Mouse (Mus musculus) heart, embryonic 10.5 days (tissue): ENCODE measurements at regions not wholly inside any gene's neighbourhood (a gene's known extent, or its start where the extent isn't known, plus 50 kb on each side); places are given as distances from the start of the nearest gene placed in this dataset.
A peak's percentile ranks its signal among the peaks of the same experiment; 100 is the strongest.

Experiments
- DNase-seq: peaks from one replicate; pipeline ENCODE4 v3.0.0-alpha.2; 2017; ENCODE audit warnings: low spot score
- H3K27ac ChIP-seq: fragments of 300-500 bp; sonication (generic); 2 replicates; pipeline ENCODE4 v1.5.1; 2016; ENCODE audit warnings: mild to moderate bottlenecking
- H3K27me3 ChIP-seq: fragments of 300-500 bp; sonication (generic); 2 replicates; pipeline ENCODE4 v1.6.1; 2016; ENCODE audit warnings: mild to moderate bottlenecking; ENCODE audit not compliant: poor library complexity, insufficient read depth, severe bottlenecking
- H3K36me3 ChIP-seq: fragments of 300-500 bp; sonication (generic); 2 replicates; pipeline ENCODE4 v1.6.1; 2016; ENCODE audit warnings: mild to moderate bottlenecking, moderate library complexity
- H3K4me1 ChIP-seq: fragments of 300-500 bp; sonication (generic); 2 replicates; pipeline ENCODE4 v1.6.1; 2016; ENCODE audit warnings: mild to moderate bottlenecking
- H3K4me3 ChIP-seq: fragments of 300-500 bp; sonication (generic); 2 replicates; pipeline ENCODE4 v1.5.1; 2016; ENCODE audit warnings: mild to moderate bottlenecking, moderate library complexity
- H3K9me3 ChIP-seq: fragments of 300-500 bp; sonication (generic); 2 replicates; pipeline ENCODE4 v1.6.1; 2016; ENCODE audit warnings: mild to moderate bottlenecking, moderate library complexity
- WGBS: fragments of 180-500 bp; shearing (Covaris S2); methylation state at CpG from one replicate; pipeline ENCODE4 v1.1.7; 2016; 5-methylcytosine and 5-hydroxymethylcytosine counted together

GRCm38 (mm10) chr12:110332616-110333154 lies 53.8 kb downstream of the Dio3 start:
- Histone ChIP-seq H3K4me3 (no peak overlapping the region), H3K9me3 (no peaks in the 10 kb centered on the region), H3K36me3 (no peaks in the 10 kb centered on the region), H3K27me3 (no peaks in the 10 kb centered on the region), H3K27ac (no peak overlapping the region), H3K4me1 (no peaks in the 10 kb centered on the region)
- no peak for DNase-seq
- WGBS, result 87% methylated on average over 12 of the region's 12 CpGs

- H3K36me3 ChIP-seq, result no peaks in the 10 kb centered on the region
- no peak overlapping the region for H3K4me3 ChIP-seq
- no peaks in the 10 kb centered on the region for H3K9me3 ChIP-seq
- no peaks in the 10 kb centered on the region for H3K27me3 ChIP-seq
- H3K4me1 ChIP-seq, result no peaks in the 10 kb centered on the region
- 76% methylated on average over 2 of the region's 2 CpGs for WGBS
- no peak for DNase-seq
- H3K27ac ChIP-seq, result no peak overlapping the region
Measured at GRCm38 (mm10) chr12:110334609-110335008, 55.7 kb downstream of the Dio3 start.

- Histone ChIP-seq H3K36me3 (no peaks in the 10 kb centered on the region), H3K27me3 (no peaks in the 10 kb centered on the region), H3K27ac (no peak overlapping the region), H3K4me1 (no peaks in the 10 kb centered on the region), H3K4me3 (no peak overlapping the region), H3K9me3 (no peaks in the 10 kb centered on the region)
- DNase-seq, result no peak
- WGBS, result 78% methylated on average over 4 of the region's 4 CpGs
Measured at GRCm38 (mm10) chr12:110344280-110344827, 65.5 kb downstream of the Dio3 start.

DNA sequence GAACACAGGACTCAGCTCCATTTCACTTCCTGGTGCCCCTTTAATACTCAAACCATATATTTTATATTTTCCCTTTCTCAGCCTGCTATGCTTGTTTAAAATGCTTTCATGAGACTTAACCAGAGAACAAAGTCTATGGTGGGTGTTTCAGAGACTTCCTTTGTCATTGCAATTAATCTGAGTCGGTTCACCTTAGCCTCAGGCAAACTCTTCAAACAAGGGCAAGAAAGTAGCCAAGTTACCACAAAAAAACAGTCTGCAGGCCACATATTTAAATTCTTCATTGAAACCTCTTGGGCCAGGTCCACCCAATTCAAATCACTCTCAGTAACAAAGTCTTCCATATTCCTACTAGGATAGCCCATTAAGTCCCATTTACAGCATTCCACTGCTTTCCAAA lies 70.8 kb downstream of the Dio3 start:
- DNase-seq, result no peak
- no peak overlapping the region for H3K27ac ChIP-seq
- no peaks in the 10 kb centered on the region for H3K36me3 ChIP-seq
- H3K4me3 ChIP-seq, result no peak overlapping the region
- 82% methylated on average over 1 of the region's 1 CpGs for WGBS
- H3K9me3 ChIP-seq, result no peaks in the 10 kb centered on the region
- H3K27me3 ChIP-seq, result no peaks in the 10 kb centered on the region
- H3K4me1 ChIP-seq, result no peaks in the 10 kb centered on the region

GRCm38 (mm10) chr12:110355851-110356250 lies 77.0 kb downstream of the Dio3 start:
- Histone ChIP-seq H3K27me3 (no peaks in the 10 kb centered on the region; the same call in 1 of the 2 replicates), H3K4me3 (no peak overlapping the region), H3K9me3 (no peaks in the 10 kb centered on the region), H3K4me1 (no peaks in the 10 kb centered on the region), H3K27ac (no peak overlapping the region), H3K36me3 (no peaks in the 10 kb centered on the region)
- 67% methylated on average over 6 of the region's 6 CpGs for WGBS
- no peak for DNase-seq

GRCm38 (mm10) chr12:110367102-110367501 lies 79.8 kb upstream of the Ppp2r5c start:
- H3K36me3 ChIP-seq, result no peaks in the 10 kb centered on the region
- H3K9me3 ChIP-seq, result no peaks in the 10 kb centered on the region
- peaks cover 6% of the 10 kb centered on the region for H3K27me3 ChIP-seq
- H3K4me3 ChIP-seq, result no peak overlapping the region
- no peaks in the 10 kb centered on the region for H3K4me1 ChIP-seq
- 86% methylated on average over 6 of the region's 6 CpGs for WGBS
- no peak overlapping the region for H3K27ac ChIP-seq
- no peak for DNase-seq

GRCm38 (mm10) chr12:110367822-110368221 lies 79.1 kb upstream of the Ppp2r5c start:
- H3K36me3 ChIP-seq, result no peaks in the 10 kb centered on the region
- H3K27me3 ChIP-seq, result peaks cover 13% of the 10 kb centered on the region
- no peaks in the 10 kb centered on the region for H3K4me1 ChIP-seq
- WGBS, result 88% methylated on average over 4 of the region's 4 CpGs
- no peak for DNase-seq
- H3K9me3 ChIP-seq, result no peaks in the 10 kb centered on the region
- no peak overlapping the region for H3K27ac ChIP-seq
- no peak overlapping the region for H3K4me3 ChIP-seq

- H3K27me3 ChIP-seq, result peaks cover 52% of the 10 kb centered on the region
- 75% methylated on average over 13 of the region's 13 CpGs for WGBS
- H3K27ac ChIP-seq, result no peak overlapping the region
- no peak for DNase-seq
- no peaks in the 10 kb centered on the region for H3K9me3 ChIP-seq
- peaks cover 7% of the 10 kb centered on the region; the same call in 1 of the 2 replicates for H3K4me1 ChIP-seq
- no peak overlapping the region for H3K4me3 ChIP-seq
- H3K36me3 ChIP-seq, result no peaks in the 10 kb centered on the region
Measured at GRCm38 (mm10) chr12:110371886-110372690, 74.8 kb upstream of the Ppp2r5c start.

- Histone ChIP-seq H3K9me3 (no peaks in the 10 kb centered on the region), H3K27me3 (peaks cover 59% of the 10 kb centered on the region), H3K36me3 (no peaks in the 10 kb centered on the region), H3K4me3 (no peak overlapping the region), H3K27ac (no peak overlapping the region), H3K4me1 (peaks cover 7% of the 10 kb centered on the region; the same call in 1 of the 2 replicates)
- DNase-seq, result no peak
- 60% methylated on average over 9 of the region's 9 CpGs for WGBS
Measured at GRCm38 (mm10) chr12:110372986-110373385, 73.9 kb upstream of the Ppp2r5c start.

DNA sequence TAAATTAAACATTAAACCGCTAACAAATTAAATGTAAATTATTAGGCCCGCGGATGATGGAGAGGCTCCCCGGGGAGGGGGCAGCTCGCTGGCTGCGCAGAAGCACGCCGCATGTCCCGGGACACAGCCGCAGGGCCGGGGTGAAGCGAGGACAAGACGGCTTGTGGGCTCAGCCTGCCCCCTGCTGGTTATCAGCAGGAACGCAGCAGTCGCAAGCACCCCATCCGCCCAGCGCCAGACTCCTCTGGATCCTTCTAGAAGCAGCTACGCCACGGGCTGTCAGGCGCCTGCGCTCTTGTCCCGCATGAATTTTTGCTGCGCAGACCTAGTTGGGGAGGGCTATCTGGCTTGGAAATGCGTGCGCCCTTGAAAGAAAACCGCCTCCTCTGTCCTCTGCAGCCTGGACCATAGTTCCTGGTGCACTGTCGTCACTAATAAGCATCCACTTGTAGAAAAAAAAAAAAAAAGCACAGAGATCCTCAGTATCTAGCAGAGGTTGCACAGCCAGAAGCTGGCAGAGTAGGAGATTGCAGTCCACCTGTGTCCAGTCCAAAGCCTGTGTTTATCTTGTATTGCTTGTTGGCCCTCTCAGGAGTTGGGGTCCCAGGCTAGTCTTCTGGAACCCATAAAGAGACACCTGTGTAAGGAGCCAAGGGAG lies 73.4 kb upstream of the Ppp2r5c start:
- Histone ChIP-seq H3K27me3 (peaks cover 62% of the 10 kb centered on the region), H3K4me3 (no peak overlapping the region), H3K36me3 (no peaks in the 10 kb centered on the region), H3K9me3 (no peaks in the 10 kb centered on the region), H3K27ac (no peak overlapping the region), H3K4me1 (peaks cover 7% of the 10 kb centered on the region; the same call in 1 of the 2 replicates)
- WGBS, result 3% methylated on average over 27 of the region's 27 CpGs
- peak; percentile 83 for DNase-seq

DNA sequence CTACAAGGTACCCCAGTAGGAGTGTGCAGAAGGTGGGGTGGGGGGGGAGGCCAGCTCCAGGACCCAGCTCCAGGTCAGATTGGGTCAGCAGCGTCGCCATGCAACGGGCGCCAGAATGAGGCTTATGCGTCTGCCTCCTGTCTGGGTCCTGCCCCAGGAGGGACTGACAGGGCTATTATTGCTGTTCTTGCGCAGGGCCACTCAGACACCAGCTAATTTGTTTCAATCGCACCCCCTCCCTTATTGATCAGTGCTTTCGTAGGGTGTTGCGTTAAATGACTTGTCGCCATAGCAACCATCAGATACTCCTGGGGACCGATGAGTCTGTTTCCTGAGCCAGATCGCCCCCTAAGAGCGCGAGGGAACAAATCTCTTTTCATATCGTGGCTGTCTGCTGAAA lies 71.8 kb upstream of the Ppp2r5c start:
- Histone ChIP-seq H3K27me3 (peaks cover 64% of the 10 kb centered on the region), H3K4me1 (peaks cover 7% of the 10 kb centered on the region; the same call in 1 of the 2 replicates), H3K27ac (no peak overlapping the region), H3K36me3 (no peaks in the 10 kb centered on the region), H3K9me3 (no peaks in the 10 kb centered on the region), H3K4me3 (no peak overlapping the region)
- 10% methylated on average over 15 of the region's 15 CpGs for WGBS
- no peak for DNase-seq

DNA sequence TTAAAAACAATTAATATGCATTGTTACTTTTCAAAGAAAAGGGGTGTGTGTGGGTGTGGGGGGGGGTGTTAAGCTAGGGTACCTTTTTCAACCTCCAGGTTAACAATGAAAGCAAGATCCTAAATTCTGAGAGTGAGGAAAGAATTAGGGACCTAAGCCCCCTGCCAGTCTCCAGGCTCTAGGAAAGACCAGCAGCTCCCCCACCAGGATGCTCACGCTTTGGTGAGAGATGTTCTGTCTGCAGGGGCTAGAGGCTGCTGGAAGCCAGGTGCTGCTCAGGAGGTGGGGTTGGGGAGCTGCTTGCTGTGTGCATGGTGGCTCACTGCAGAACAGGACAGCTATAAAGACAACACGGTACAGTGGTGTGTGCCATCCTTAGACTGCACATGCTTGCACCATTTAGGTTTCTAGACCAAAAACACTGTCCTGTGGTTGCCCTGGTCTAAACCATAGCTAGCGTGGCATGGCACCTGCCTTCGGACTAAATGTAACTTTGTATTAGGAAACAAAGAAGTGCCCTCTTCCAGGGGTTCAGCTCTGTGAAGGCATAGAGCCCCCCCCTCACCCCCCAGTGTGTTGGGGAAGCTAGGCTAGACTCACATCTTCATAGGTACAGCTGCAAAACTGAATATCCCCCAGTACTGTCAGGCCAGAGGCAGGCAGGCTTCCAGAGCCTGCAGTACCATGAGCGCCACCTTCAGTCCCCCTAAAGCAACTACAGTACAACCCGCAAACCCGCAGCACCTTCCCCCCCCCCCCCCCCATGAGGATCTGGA lies 70.7 kb upstream of the Ppp2r5c start:
- H3K4me1 ChIP-seq, result peaks cover 11% of the 10 kb centered on the region
- no peak for DNase-seq
- no peaks in the 10 kb centered on the region for H3K9me3 ChIP-seq
- no peaks in the 10 kb centered on the region for H3K36me3 ChIP-seq
- no peak overlapping the region for H3K27ac ChIP-seq
- no peak overlapping the region for H3K4me3 ChIP-seq
- WGBS, result 23% methylated on average over 7 of the region's 7 CpGs
- H3K27me3 ChIP-seq, result peaks cover 68% of the 10 kb centered on the region
